Mouse (Mus musculus) thymus, postnatal 0 days (tissue): ENCODE data around the gene Pepd. TPM values are rescaled to one million over a fixed set of nuclear protein-coding genes. Genes with fewer than 3 reads are reported as not detected.

Experiments used
- DNase-seq: peaks from one replicate; pipeline ENCODE4 v3.0.0-alpha.2; 2015; ENCODE audit warnings: low spot score
- polyA plus RNA-seq: library from polyadenylated mRNA; unstranded; fragments of >200 nt; fragmentation: Nextera tagmentation; extraction: Ambion mirVana; gene quantifications from 2 replicates; pipeline ENCODE4 v1.2.1, GENCODE M21; 2015

The Pepd gene
- polyA plus RNA-seq, 1 experiment from 2014 or later: 79.5 TPM

DNA sequence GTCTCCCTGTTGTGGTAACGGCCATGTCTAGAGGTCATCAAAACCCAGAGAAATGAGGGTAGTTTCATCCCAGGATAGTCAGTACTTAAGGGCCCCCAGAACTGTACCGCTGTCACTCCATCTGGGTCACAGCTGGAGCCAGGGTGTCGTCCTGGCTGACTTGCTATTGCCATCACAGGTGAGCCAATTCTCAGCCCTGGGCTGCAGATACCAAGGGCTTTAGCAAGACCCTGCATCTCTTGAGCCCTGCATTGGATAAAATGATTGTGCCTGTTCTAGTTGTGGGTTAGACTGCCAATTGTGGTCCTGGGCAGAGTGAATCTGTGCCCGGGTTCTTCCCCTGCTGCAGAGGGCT, 114.1 kb downstream of the Pepd start:
- DNase-seq: no peak

DNA sequence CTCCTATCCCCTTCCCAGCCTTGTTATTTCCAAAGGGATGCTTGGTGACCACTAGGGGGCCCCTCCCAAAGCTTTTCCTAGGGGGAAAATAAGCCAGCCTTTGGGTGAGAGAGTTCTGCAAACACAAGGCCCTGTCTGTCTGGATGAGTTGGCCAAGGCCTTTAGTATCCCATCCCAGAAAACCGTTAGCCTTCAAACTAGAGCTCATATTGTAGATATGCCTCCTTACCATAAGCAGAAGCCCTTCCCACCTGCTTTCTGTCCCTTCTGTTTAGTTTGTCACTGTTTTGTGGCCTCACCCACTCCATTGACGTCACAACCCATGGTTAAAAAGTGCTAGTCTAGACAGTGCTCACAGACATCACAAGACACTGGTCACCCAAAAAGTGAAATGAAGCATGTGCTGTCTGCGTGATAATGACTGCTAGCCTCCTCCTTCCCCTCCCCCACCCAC, 114.7 kb downstream of the Pepd start:
- no peak for DNase-seq

DNA sequence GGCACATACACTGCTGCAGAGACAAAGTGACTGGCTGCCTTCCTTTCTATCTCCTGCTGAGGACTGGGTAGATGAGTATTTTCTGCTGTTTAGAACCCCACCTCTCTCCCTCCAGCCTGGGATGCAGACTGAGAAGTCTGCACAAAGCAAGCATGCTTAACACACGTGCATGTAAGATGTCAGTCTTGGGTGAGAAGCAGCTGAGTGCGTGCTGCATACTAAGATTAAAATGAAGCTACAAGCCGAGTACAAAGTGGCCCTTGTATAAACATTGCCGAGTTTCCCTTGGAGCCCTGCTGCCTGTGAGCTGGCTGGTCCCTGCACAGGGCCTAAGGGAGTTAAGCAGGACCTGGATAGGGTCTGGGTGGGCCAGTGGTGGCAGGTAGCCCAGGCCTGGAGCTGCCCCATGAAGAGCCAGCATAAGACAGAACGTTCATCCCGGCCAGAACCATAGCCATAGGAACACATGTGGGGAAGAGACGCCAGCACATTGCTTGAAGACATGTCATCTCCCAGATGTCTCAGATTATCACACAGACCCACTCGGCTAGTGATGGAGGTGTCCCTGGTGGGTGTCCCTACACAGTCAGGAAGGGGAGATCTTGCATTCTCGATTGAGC, 115.7 kb downstream of the Pepd start:
- DNase-seq: no peak

DNA sequence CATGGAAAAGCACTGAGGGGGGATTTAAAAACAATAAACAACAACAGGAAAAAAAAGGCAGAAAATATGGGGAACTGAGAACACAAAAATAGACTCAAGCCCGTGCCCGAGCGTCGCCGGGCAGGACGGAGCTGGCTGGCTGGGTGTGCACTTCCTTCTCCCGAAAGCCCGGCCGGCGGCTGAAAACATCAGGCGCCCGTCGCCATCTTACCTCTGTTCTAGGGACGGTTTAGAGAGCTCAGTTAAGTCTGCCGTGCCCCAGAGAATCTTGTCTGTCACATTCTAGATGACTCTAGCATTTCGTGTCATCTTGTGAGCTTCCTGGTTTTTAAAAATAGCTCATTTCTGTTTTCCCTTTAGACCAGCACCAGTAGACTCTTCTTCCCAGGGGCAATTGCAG, 116.4 kb downstream of the Pepd start:
- DNase-seq: no peak

DNA sequence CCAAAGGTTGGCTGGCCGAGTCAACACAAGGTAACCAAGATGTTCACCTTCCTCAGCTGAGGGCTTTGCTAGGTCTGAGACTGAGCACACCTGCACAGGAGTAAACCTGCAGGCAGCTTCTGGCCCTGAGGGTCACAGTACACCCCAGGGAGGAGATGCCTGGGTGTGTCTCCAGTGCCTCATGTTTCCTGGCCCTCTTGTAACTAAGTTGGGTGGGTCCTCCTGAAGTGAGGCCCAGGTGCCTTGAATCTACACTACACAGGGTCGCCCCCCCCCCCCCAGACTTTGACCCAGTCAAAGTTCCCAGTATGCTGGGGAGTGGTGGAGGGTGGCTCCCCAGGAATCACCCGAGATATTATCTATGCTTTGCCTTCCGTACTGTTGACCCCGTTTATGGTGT, 117.0 kb downstream of the Pepd start:
- DNase-seq: no peak

DNA sequence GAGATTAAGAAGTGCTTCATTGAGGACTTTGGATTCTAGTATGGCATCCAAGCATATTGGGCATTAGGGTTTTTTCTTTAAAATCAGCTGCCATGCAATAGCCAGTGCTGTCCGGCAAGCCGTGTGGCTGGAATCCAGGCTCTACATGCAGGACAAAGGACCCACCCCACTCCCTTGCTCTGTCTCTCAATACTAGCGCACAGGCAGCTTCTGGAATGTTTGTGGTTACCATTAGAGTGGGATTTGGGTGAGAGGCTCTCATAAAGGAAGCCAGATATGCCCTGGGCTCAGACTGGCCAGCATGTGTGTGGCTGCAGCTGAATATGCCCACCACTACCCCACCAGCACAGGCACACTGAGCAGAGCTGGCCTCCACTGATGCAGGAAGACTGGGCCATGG, 117.5 kb downstream of the Pepd start:
- DNase-seq: no peak

DNA sequence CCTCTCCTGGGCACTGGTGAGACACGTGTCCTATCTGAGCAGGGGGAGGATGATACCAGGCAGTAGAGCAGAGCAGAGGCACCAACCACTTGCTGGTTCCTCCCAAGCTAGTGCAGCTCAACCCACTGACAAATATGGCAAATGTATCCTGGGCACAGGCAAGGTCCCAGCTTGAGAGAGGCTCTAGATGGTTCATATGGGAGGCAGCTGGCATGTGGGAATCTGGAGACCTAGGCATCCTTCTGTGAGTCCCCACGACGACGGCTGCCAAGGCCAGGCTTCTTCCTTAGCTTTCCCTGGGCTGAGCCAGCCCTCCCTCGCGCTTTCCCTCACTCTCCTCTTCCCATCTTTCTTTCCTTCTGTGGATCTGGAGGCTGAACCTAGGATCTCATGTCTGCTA, 118.4 kb downstream of the Pepd start:
- no peak for DNase-seq

DNA sequence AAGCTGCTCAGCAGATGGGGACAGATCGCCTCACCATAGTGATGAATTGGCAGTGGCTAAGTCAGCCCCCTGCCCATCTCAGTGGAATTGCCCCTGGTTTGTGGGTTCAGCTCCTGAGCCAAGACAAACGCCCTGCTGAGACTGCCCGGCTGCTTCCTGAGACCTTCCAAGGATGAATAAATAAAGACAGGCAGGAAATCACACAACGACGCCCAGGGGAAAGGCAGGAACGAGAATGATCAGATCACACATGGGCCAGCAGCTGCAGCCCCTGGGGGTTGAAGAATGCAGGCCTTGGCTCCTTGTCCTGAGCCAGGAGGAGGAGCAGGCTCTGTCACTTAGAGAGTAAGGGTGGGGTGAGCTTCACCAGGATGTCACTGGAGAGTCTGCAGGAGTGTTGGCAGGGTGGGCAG, 123.0 kb downstream of the Pepd start:
- no peak for DNase-seq

DNA sequence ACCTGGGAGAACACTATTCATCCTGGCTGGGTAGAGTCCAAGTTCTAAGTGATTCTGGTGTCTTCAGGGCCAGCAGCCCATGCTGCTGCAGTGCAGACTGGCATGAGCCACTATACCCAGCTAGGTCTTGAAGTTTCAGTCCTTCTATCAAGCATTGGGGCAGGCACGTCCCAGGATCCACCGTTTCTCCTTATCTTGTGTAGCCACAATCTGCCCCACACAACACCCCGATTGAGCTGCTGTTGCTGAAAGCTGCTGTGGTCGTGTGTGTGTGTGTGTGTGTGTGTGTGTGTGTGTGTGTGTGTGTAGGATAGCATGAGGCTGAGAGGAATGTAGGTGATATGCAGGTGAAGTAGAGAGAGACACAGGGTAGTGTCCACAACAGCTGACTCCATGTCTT, 123.4 kb downstream of the Pepd start:
- no peak for DNase-seq

DNA sequence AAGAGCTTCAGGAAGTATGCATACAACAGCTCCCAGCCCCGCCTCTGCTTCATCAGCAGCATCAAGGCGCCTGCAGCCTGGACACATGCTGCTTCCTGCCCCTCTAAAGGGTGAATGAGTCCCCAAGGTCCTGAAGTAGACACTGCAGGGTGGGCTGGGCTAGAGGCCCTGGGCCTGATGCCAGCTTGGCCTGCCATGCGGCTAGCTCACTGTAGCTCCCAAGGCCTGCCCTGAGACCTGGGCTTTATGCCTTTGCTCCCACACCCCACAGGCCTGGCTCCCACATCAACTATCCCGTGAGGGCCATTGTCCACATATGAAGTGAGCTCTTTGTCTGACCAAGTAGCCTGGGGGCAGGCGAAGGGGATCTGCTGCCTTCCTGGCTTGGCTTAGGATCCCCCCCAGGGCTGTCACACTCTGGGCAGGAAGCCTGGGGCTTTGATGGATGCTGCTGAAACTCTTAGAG, 124.1 kb downstream of the Pepd start:
- DNase-seq: no peak

DNA sequence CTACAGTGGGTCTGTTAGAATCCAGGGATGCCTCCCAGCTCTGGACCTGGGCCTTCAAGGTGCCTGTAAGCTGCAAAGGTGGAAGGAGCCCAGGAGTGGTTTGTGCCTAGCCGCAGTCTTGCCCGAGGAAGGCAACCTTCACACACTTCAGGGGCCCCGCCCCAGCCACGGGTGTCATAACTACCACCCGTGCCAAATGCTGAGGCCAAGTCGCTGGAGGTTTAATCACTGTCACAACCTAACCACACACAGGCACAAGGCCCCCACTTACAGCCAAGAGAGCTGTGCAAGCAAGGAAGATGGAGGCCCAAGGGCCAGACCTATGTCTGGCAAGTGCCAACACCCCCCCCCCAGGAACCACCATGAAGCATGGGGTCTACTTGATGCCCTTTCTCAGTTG, 125.2 kb downstream of the Pepd start:
- DNase-seq: no peak

DNA sequence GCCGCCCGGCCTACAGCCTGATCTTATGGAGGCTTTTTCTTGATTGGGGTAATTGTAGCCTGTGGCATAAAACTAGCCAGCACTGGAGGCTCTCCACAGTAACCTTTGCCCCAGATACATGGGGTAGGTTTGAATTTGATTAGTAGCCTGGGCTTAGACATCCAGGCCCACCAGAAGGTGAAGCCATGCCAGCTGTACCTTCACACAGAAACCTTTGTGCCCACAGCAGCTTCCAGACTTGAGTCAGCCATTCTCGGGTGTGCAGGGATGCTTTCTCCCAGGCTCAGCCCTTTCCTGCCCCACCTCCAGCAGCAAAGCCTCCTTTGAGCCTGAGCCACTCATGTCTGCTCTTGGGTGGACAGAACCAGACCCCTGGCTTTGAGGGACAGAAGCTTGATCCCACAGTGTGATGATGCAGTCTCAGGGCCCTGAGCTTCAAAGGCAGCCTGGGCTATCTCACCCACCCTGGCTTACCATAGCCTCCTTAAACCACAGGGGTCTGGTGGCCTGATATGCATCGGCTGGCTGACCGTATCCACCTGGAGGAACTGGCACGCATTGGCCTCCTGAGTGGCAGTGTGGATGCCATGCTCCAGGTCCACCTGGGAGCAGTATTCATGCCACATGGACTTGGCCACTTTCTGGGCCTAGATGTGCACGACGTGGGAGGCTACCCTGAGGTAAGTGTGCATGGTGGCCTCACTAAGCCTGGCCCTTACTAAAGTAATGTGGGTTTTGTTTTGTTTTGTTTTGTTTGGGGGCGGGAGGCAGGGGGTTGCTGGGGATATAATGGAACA, 128.2 kb downstream of the Pepd start:
- DNase-seq: no peak

DNA sequence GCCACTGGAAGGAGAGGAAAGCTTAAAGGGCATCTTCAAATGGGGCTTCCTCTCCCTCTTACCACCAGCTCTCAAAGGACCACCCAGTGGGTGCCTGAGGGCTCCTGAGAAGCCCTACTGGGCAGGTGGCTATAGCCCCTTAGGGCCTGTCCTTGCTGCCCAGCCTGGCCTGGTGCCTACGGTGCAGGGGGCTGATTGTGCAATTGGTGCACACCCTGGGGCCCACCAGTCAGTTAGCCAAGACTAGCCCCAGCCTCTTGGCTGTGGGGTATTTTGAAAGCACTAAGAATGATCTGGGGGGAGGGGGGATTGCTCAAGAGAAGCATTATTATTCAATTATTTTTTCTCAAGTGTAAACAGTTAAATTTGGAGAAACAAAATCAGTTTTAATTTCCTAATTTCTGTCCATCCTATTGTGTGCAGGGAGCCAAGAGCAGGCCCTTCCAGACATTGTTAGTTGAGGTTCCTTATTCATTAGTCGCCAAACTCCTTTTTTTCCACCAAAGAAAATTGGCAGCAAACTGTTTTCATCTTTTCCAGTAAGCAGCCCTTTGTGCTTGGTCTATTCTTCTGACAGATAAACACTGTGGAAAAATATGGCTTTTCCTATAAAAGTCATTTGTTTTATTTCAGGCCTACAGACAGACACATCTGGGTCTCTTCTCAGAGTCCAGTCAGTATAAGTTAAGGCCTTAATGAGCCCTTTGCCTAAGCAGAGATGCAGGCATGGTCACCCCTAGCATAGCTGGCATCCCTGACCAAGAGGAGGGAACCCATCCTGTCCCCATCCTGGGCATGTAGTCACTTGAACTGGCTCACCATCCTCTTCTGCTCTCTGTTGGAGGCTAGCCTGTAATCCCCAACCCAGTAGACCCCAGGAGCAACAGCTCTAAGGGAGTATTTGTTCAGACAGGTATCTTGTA, 129.4 kb downstream of the Pepd start:
- DNase-seq: no peak

DNA sequence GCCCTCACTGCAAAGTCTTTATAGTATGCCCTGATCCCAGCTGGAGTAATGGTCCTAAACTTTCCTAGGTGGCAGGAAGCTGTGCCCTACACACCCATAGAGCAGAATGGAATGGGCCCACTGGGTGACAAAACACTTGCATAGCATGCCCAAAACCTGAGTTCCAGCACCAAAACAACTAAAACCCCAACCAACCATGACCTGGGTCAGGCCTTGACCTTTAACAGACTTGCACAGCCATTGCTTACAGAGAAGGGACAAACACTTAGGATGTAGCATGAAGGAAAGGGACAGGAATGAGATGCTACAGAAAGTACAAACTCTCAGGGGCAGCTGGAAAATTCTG, 130.0 kb downstream of the Pepd start:
- no peak for DNase-seq

DNA sequence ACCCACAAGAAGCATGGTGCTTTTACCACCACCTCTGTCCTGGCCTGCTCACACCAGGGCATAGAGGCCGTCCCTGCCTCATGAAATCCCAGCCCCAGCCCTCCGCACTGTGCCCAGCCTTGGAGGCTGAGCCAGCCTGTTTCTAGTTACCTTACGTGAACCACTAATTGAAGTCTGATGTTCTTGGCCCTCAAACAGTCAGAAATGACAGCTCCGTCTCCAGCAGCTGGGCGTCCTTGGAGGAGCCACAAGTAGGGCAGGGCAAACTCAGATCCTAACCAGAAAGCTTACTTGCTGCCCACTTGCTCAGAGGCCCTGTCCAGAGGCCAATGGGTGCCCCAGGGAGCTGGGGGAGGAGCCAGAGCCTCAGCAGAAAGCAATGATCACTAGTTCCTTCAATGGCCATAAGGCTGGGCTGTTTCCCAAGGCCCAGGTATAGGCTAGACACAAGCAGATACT, 130.6 kb downstream of the Pepd start:
- no peak for DNase-seq

DNA sequence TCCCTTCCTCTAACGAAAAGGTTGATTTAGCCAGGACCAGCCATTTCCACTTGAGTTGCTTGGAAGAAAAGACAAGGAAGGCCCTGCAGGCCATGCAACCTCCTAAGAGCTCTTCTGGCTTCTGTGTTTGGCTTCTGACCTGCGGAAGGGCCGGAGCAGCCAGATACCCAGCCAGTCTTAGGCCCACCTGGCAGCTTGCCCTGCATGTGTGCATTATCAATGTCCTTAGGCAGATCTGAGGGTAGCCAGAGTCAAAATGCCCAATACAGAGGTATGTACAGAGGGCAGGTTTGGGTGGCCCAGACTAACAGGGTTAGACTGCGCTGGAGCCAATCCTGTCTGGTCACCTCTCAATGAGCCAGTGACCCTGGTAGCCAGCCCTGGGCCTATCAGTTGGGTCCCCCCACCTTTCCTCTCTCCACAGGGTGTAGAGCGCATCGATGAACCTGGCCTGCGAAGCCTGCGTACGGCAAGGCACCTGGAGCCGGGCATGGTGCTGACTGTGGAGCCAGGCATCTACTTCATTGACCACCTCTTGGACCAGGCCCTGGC, 131.2 kb downstream of the Pepd start:
- DNase-seq: no peak

DNA sequence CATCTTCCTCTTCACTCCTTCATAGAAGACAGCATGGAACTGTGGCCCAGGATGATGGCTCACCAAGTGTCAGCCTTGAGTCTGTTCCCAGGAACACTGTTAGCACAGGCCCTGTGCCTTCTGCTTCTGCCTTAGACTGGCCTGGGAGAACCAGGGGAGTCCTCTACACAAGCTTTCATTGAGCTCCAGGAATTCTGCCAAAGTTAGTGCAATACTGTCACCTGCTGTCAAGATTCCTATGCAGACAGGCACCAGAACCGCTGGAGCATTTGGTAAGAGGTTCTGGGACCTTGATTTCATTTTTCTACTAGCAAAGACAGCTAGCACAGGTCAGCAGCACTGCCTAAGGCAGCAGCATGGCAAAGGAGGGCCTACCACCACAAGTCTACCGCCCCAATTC, 132.5 kb downstream of the Pepd start:
- no peak for DNase-seq

DNA sequence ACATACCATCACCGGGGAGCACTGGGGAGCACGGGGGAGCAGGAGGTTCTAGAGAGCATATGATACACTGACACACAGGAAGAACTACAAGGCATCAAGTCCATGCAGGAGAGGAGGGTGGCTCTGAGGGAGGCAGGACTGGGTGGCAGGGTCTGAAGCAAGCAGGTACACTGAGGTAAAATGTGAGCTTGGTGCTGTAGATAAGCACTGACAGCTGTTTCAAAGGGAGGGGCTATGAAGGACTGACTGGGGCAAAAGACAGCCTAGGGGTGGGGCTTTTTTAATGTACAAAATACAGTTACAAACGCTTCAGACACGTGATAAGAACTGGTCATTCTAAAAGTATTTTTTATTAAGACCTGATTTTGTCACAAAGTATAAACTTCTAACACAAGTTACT, 133.9 kb downstream of the Pepd start:
- no peak for DNase-seq

DNA sequence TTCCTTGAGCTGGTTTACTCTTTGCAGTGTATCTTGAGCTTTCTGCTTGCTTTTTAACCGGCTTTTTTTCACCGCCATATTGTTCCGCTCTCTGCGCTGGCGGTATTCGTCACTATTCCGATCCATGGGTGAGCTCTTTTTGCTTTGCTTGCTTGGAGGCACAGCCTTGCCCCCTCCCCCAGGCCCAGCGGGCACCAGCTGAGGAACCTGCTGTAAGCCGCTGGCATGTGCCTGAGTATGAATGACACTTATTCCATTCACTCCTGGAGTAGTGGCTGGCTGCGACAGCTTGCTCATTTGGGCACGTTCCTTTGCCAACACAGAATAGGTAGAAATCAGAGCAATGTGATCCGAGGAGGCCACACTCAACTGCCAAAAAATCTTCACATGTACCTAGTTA, 138.4 kb downstream of the Pepd start:
- no peak for DNase-seq

DNA sequence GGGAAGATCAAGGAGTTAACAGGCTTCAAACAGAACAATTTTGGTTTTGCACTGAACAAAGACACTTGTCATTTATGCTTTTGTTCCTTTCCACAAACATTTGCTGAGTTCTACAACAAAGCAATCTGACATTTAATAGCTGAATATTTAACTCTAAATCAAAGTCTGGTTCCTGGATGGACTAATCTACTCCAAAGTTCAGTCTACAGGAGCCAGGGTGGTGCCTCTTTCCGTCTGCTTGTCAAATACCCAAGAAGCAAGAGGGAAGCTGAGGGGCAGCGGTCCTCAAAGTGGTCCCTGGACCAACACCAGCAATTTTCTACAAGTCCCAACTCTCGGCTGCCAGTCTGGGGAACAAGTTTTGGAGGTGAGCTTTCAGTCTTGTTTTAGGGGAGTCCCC, 141.0 kb downstream of the Pepd start:
- DNase-seq: no peak

DNA sequence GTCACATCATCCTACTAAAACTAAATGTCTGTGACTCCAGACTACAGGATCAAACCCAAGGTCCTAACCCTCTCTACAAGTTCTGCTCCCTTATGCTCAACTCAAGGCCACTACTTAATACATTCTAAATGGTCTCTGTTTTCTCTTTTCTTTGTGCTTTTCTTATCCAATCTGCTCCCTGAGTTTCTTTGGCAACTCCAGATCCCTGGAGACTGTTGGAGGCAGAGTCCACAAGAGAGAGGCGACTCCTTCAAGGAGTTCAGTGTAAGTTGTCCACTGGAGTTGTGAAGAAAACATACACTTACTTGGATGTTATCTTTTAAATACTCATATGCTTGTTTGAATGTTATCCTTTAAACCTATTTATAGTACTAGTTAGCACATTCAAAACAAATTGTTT, 142.1 kb downstream of the Pepd start:
- DNase-seq: no peak
